Mouse (Mus musculus): ENCODE data around the gene Fam20a.

DNA sequence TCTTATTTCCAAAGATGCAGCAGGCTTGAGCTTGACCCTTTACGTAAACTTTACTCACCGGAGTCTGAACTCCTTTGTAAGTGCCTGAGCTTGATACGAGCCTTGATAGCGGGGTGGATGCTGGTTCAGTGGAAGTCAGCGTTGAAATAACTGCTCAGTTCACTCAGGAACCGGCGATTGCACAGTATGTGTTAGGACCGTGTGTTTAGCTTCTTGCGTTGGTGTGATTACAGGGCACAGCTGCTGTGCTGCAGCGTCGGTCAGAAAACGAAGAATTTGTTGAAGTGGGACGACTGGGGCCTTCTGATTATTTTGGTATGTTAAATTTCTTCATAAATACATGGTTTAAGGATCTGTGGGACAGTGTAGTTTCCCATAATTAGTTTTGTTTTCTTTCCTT is 55.7 kb downstream of the Fam20a start:
- TF ChIP-seq CTCF (IDR thresholded peaks at IDR 0.05; ENCODE audit: low read depth): no peak
- TF ChIP-seq EP300 (IDR thresholded peaks at IDR 0.05; ENCODE audit: low read depth): no peak

All from liver, embryonic 14.5 days (tissue).